Mouse (Mus musculus): ENCODE results near the gene H2afx.

H2afx gene

GRCm38 (mm10) chr9:44379862-44380261, 45.4 kb downstream of the H2afx start:
- no peak for DNase-seq (ENCODE audit: low read depth)

- no peak for DNase-seq (ENCODE audit: low read depth)
These were observed 50.1 kb downstream of the H2afx start for GRCm38 (mm10) chr9:44384596-44384995.

All from 416B (cell line).